Mouse (Mus musculus): ENCODE measurements around the gene Boc.

GRCm38 (mm10) chr16:44565328-44566210 lies 6.9 kb upstream of the Boc start:
- no peak for TF ChIP-seq GATA1 (IDR thresholded peaks at IDR 0.05; ENCODE audit: borderline replicate concordance, low read length)
- TF ChIP-seq FLI1 (IDR thresholded peaks at IDR 0.05; ENCODE audit: low read length) = no peak
